ENCODE assay signal across 8 mouse cellular contexts in the genomic region with DNA sequence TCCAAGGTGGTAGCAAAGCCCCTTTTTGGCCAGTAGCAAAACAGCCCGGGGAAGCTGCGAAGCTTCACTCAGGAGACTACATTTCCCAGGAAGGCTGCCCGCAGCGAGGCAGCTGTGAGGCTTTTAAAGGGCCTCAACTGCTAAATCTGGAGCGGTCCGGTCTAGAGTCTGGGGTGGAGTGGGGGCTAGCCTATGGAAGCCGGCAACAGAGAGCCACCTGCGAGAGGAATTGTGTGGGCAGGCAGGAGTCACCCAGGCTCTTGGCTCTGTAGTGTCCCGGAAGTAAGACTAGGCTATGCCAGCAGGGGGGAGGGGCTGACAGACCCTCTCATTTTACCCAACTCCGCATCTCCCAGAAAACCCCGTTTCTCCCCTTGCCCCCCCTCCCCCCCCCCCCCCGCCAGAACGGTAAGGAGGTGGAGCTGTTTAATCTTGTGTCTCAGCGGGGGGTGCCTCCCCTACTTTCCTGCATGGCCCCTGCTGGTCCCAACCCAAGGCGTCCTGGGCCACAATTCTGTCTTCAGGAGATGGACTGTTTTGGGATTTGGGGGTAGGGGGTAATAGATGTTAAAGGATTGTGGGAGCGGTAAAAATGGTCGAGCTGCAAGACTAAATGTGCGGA. TPM values are rescaled to one million over a fixed set of nuclear protein-coding genes. Genes with fewer than 3 reads are reported as not detected.
DNase-seq lines count a peak whose midpoint lies in the region; ATAC-seq and TF ChIP-seq lines count a peak whose summit lies in the region.

No protein-coding gene starts in this region.

- no peaks in the 10 kb centered on the region for H3K36me3 ChIP-seq in heart, embryonic 10.5 days
- no peaks in the 10 kb centered on the region for H3K36me3 ChIP-seq in forebrain, embryonic 10.5 days (replicated peaks)
- no peaks in the 10 kb centered on the region for H3K36me3 ChIP-seq in kidney, adult 2 months (ENCODE audit: control insufficient read depth, insufficient read depth, low read length)
- H3K36me3 ChIP-seq in midbrain, embryonic 13.5 days = no peaks in the 10 kb centered on the region

- peaks cover 18% of the 10 kb centered on the region; the same call in 1 of the 2 replicates for H3K27me3 ChIP-seq in heart, embryonic 10.5 days (ENCODE audit: insufficient read depth, poor library complexity, severe bottlenecking)
- peaks cover 36% of the 10 kb centered on the region for H3K27me3 ChIP-seq in forebrain, embryonic 10.5 days (ENCODE audit: poor library complexity, severe bottlenecking)
- H3K27me3 ChIP-seq in kidney, adult 2 months (replicated peaks; ENCODE audit: control insufficient read depth, insufficient read depth, low read length) = no peaks in the 10 kb centered on the region
- H3K27me3 ChIP-seq in midbrain, embryonic 13.5 days = peaks cover 8% of the 10 kb centered on the region; the same call in 1 of the 2 replicates

- H3K4me3 ChIP-seq in heart, embryonic 10.5 days = peak overlapping the region; percentile 53
- H3K4me3 ChIP-seq in forebrain, embryonic 10.5 days = peak overlapping the region; percentile 29
- peak overlapping the region; percentile 3; the same call in 1 of the 2 replicates for H3K4me3 ChIP-seq in kidney, adult 2 months (ENCODE audit: insufficient read depth, low read depth, low read length)
- H3K4me3 ChIP-seq in midbrain, embryonic 13.5 days (replicated peaks) = peak overlapping the region; percentile 2

- no peak for TF ChIP-seq POLR2A in kidney, adult 2 months (IDR thresholded peaks at IDR 0.05; ENCODE audit: low read depth, low read length)

- peak overlapping the region; percentile 17; the same call in 1 of the 2 replicates for H3K9ac ChIP-seq in midbrain, embryonic 13.5 days (replicated peaks)

- TF ChIP-seq CTCF in kidney, adult 2 months (conservative IDR thresholded peaks at IDR 0.05; ENCODE audit: insufficient read depth, insufficient read length, low read depth, low read length) = no peak

- peak overlapping the region; percentile 45 for H3K4me2 ChIP-seq in midbrain, embryonic 13.5 days (replicated peaks)

- ATAC-seq in midbrain, embryonic 13.5 days = no peak

- 8% methylated on average over 16 of the region's 18 CpGs for WGBS in heart, embryonic 10.5 days
- 6% methylated on average over 17 of the region's 18 CpGs for WGBS in forebrain, embryonic 10.5 days
- WGBS in kidney, adult 2 months = 23% methylated on average over 15 of the region's 18 CpGs
- WGBS in midbrain, embryonic 13.5 days = 8% methylated on average over 15 of the region's 18 CpGs

- peak overlapping the region; percentile 77 for H3K27ac ChIP-seq in heart, embryonic 10.5 days
- H3K27ac ChIP-seq in forebrain, embryonic 10.5 days = peak overlapping the region; percentile 45
- peak overlapping the region; percentile 89 for H3K27ac ChIP-seq in kidney, adult 2 months (ENCODE audit: insufficient read depth, low read depth, low read length)
- no peak overlapping the region for H3K27ac ChIP-seq in midbrain, embryonic 13.5 days

- H3K9me3 ChIP-seq in heart, embryonic 10.5 days = no peaks in the 10 kb centered on the region
- H3K9me3 ChIP-seq in forebrain, embryonic 10.5 days = no peaks in the 10 kb centered on the region
- no peaks in the 10 kb centered on the region for H3K9me3 ChIP-seq in midbrain, embryonic 13.5 days

- no peak for DNase-seq in heart, embryonic 10.5 days (ENCODE audit: low spot score)
- no peak for DNase-seq in heart, postnatal 4 days
- DNase-seq in forebrain, embryonic 10.5 days (ENCODE audit: extremely low spot score, low spot score) = peak; percentile 34
- DNase-seq in kidney, adult 2 months = peak; percentile 45
- DNase-seq in thymus, postnatal 4 days = no peak
- DNase-seq in thymus, postnatal 25 days = no peak
- no peak for DNase-seq in adrenal gland, postnatal 10 days

- peaks cover 53% of the 10 kb centered on the region for H3K4me1 ChIP-seq in heart, embryonic 10.5 days
- H3K4me1 ChIP-seq in forebrain, embryonic 10.5 days = peaks cover 55% of the 10 kb centered on the region
- peaks cover 12% of the 10 kb centered on the region; the same call in 1 of the 2 replicates for H3K4me1 ChIP-seq in kidney, adult 2 months (ENCODE audit: control insufficient read depth, insufficient read depth, low read length)
- peaks cover 44% of the 10 kb centered on the region for H3K4me1 ChIP-seq in midbrain, embryonic 13.5 days (replicated peaks)

RNA-seq across cellular contexts. Expression of a gene that starts 2.5 kb away (rescaled TPM):
- polyA plus RNA-seq in heart, embryonic 10.5 days (2016; fragmentation: Nextera tagmentation; extraction: Ambion mirVana) = 195 and 250 TPM in 2 replicates
- 100 to 1,000 TPM; 262 to 304 TPM for total RNA-seq in heart, postnatal 4 days (2021)
- 427 and 444 TPM in 2 replicates for polyA plus RNA-seq in forebrain, embryonic 10.5 days (2016; fragmentation: Nextera tagmentation; extraction: Ambion mirVana)
- polyA plus RNA-seq in kidney, adult 2 months (2012; rRNA removed) = 123 and 145 TPM in 2 replicates
- 329 and 351 TPM in 2 replicates for polyA plus RNA-seq in midbrain, embryonic 13.5 days (2015; fragmentation: Nextera tagmentation; extraction: Ambion mirVana)
- 100 to 1,000 TPM; 195 to 222 TPM for total RNA-seq in adrenal gland, postnatal 10 days (2021)

RNA-seq across cellular contexts. Expression of a gene that starts 15.9 kb away (rescaled TPM):
- polyA plus RNA-seq in heart, embryonic 10.5 days (2016; fragmentation: Nextera tagmentation; extraction: Ambion mirVana) = 0.26 TPM in 1 of 2 replicates, not detected in the other
- not detected for total RNA-seq in heart, postnatal 4 days (2021)
- polyA plus RNA-seq in forebrain, embryonic 10.5 days (2016; fragmentation: Nextera tagmentation; extraction: Ambion mirVana) = not detected in 2 replicates
- polyA plus RNA-seq in kidney, adult 2 months (2012; rRNA removed) = 0.64 and 1.2 TPM in 2 replicates
- polyA plus RNA-seq in midbrain, embryonic 13.5 days (2015; fragmentation: Nextera tagmentation; extraction: Ambion mirVana) = not detected in 2 replicates
- total RNA-seq in adrenal gland, postnatal 10 days (2021) = under 1 TPM; 0.30 to 0.48 TPM

RNA-seq across cellular contexts. Expression of a gene that starts 36.9 kb away (rescaled TPM):
- polyA plus RNA-seq in heart, embryonic 10.5 days (2016; fragmentation: Nextera tagmentation; extraction: Ambion mirVana) = 34.8 and 48.7 TPM in 2 replicates
- total RNA-seq in heart, postnatal 4 days (2021) = 10 to 100 TPM; 11.8 to 12.7 TPM
- 56.0 and 60.5 TPM in 2 replicates for polyA plus RNA-seq in forebrain, embryonic 10.5 days (2016; fragmentation: Nextera tagmentation; extraction: Ambion mirVana)
- 38.9 and 52.2 TPM in 2 replicates for polyA plus RNA-seq in kidney, adult 2 months (2012; rRNA removed)
- 52.6 and 56.4 TPM in 2 replicates for polyA plus RNA-seq in midbrain, embryonic 13.5 days (2015; fragmentation: Nextera tagmentation; extraction: Ambion mirVana)
- 10 to 100 TPM; 19.2 to 21.4 TPM for total RNA-seq in adrenal gland, postnatal 10 days (2021)

RNA-seq across cellular contexts. Expression of a gene that starts 49.2 kb away (rescaled TPM):
- 201 and 226 TPM in 2 replicates for polyA plus RNA-seq in heart, embryonic 10.5 days (2016; fragmentation: Nextera tagmentation; extraction: Ambion mirVana)
- 100 to 1,000 TPM; 103 to 109 TPM for total RNA-seq in heart, postnatal 4 days (2021)
- polyA plus RNA-seq in forebrain, embryonic 10.5 days (2016; fragmentation: Nextera tagmentation; extraction: Ambion mirVana) = 283 and 289 TPM in 2 replicates
- 172 and 183 TPM in 2 replicates for polyA plus RNA-seq in kidney, adult 2 months (2012; rRNA removed)
- 180 and 186 TPM in 2 replicates for polyA plus RNA-seq in midbrain, embryonic 13.5 days (2015; fragmentation: Nextera tagmentation; extraction: Ambion mirVana)
- 100 to 1,000 TPM; 172 to 182 TPM for total RNA-seq in adrenal gland, postnatal 10 days (2021)

Comparison
In these comparisons a context has a peak if more than half of its experiments do, and no peak if none do; other contexts are left out.
1. DNase-seq: peak in forebrain, embryonic 10.5 days (single experiment) and kidney, adult 2 months (single experiment); none in heart, embryonic 10.5 days (single experiment), heart, postnatal 4 days (single experiment), thymus, postnatal 4 days (single experiment), thymus, postnatal 25 days (single experiment) and adrenal gland, postnatal 10 days (single experiment).
2. H3K4me3 ChIP-seq: peak in every context shown above with its lines; median percentile 53 in heart, embryonic 10.5 days; 29 in forebrain, embryonic 10.5 days; 3 in kidney, adult 2 months; 2 in midbrain, embryonic 13.5 days.